ENCODE assay signal across 7 mouse cellular contexts in genomic region chr2:178141489-178141922, GRCm38 (mm10). TPM values are rescaled to one million over a fixed set of nuclear protein-coding genes. Genes with fewer than 3 reads are reported as not detected.
A peak's percentile ranks its signal among the peaks of the same experiment; 100 is the strongest.
DNase-seq lines count a peak whose midpoint lies in the region; ATAC-seq and TF ChIP-seq lines count a peak whose summit lies in the region.

No protein-coding gene starts in this region.

- H3K9me3 ChIP-seq in forebrain, embryonic 16.5 days (ENCODE audit: control insufficient read depth, low read length), result no peaks in the 10 kb centered on the region

- H3K9ac ChIP-seq in forebrain, embryonic 16.5 days (replicated peaks; ENCODE audit: low read depth, low read length), result peak overlapping the region; percentile 58

- TF ChIP-seq POLR2A in cortical plate, adult 2 months (IDR thresholded peaks at IDR 0.05; ENCODE audit: extremely low read depth, insufficient read depth, low read length), result peak; percentile 57; the same call in 1 of the 2 replicates

- peak overlapping the region; percentile 53; the same call in 1 of the 2 replicates for H3K27ac ChIP-seq in cortical plate, adult 2 months (ENCODE audit: insufficient read depth, low read length)
- H3K27ac ChIP-seq in forebrain, embryonic 16.5 days (ENCODE audit: low read length), result peak overlapping the region; percentile 73

- H3K36me3 ChIP-seq in forebrain, embryonic 16.5 days (ENCODE audit: control insufficient read depth, insufficient read depth), result no peaks in the 10 kb centered on the region

- peak overlapping the region; percentile 94 for H3K4me2 ChIP-seq in forebrain, embryonic 16.5 days (ENCODE audit: low read length)

- DNase-seq in layer of hippocampus, postnatal 10 days (ENCODE audit: low spot score in 2 of 2), result peak; percentile 69 to 74
- peak; percentile 36 for DNase-seq in neural tube, embryonic 10.5 days (ENCODE audit: extremely low spot score, low spot score)
- DNase-seq in heart, adult 18-20 months, result no peak
- no peak for DNase-seq in c-Kit-positive CD71-positive TER-119-positive erythroid progenitor cells, embryonic 14.5 days (ENCODE audit: low spot score)
- DNase-seq in kidney, adult 9 months, result no peak

- TF ChIP-seq CTCF in cortical plate, adult 2 months (IDR thresholded peaks at IDR 0.05; ENCODE audit: extremely low read depth, insufficient read depth, low read length), result no peak

- 0% methylated on average over 9 of the region's 10 CpGs for WGBS in forebrain, embryonic 16.5 days

- peak overlapping the region; percentile 72 for H3K4me3 ChIP-seq in cortical plate, adult 2 months (ENCODE audit: insufficient read depth, low read length)
- peak overlapping the region; percentile 76 for H3K4me3 ChIP-seq in forebrain, embryonic 16.5 days (replicated peaks; ENCODE audit: low read length)

- H3K4me1 ChIP-seq in cortical plate, adult 2 months (ENCODE audit: control insufficient read depth, insufficient read depth, low read length), result peaks cover 10% of the 10 kb centered on the region; the same call in 1 of the 2 replicates
- H3K4me1 ChIP-seq in forebrain, embryonic 16.5 days (replicated peaks; ENCODE audit: control insufficient read depth, insufficient read depth, low read length), result peaks cover 18% of the 10 kb centered on the region

- peak; percentile 75 for ATAC-seq in forebrain, embryonic 16.5 days

- H3K27me3 ChIP-seq in forebrain, embryonic 16.5 days (replicated peaks; ENCODE audit: control insufficient read depth, insufficient read depth, low read length), result no peaks in the 10 kb centered on the region

RNA-seq across cellular contexts. Expression of gene Phactr3, which starts 22.7 kb away (rescaled TPM):
- 135 and 136 TPM in 2 replicates for polyA plus RNA-seq in cortical plate, adult 2 months (2012; rRNA removed)
- polyA plus RNA-seq in forebrain, embryonic 16.5 days (2015; fragmentation: Nextera tagmentation; extraction: Ambion mirVana), result 59.8 and 71.8 TPM in 2 replicates
- total RNA-seq in layer of hippocampus, postnatal 10 days (2021), result 100 to 1,000 TPM; 113 to 115 TPM
- under 1 TPM; 0.69 to 0.94 TPM for total RNA-seq in heart, adult 18-20 months (2021)

Comparison
In these comparisons a context has a peak if more than half of its experiments do, and no peak if none do; other contexts are left out.
1. DNase-seq: peak in layer of hippocampus, postnatal 10 days (2 of 2) and neural tube, embryonic 10.5 days (single experiment); none in heart, adult 18-20 months (0 of 2), c-Kit-positive CD71-positive TER-119-positive erythroid progenitor cells, embryonic 14.5 days (single experiment) and kidney, adult 9 months (single experiment).
2. RNA of gene Phactr3, which starts 22.7 kb away (total RNA-seq): 113 to 115 TPM in layer of hippocampus, postnatal 10 days; 0.69 to 0.94 TPM in heart, adult 18-20 months; every median in the first group is over 10 times any median in the second.